Mouse (Mus musculus) hindbrain, embryonic 14.5 days (tissue): ENCODE data around the gene Ccl28. TPM values are rescaled to one million over a fixed set of nuclear protein-coding genes. Genes with fewer than 3 reads are reported as not detected.
"Not testable (repeated sequence)": the region's sequence is repeated elsewhere in the genome, so short reads cannot be mapped to it uniquely, and the experiment has no call there.

Experiments used
- ATAC-seq: fragments of 200-750 bp; cut with Nextera tagmentation; 2 replicates; pipeline ENCODE4 v1.8.0; 2017; ENCODE audit warnings: moderate number of reproducible peaks, mild to moderate bottlenecking, moderate TSS enrichment, moderate library complexity; ENCODE audit not compliant: low FRiP score
- DNase-seq: peaks from one replicate; pipeline ENCODE4 v3.0.0-alpha.2; 2015; ENCODE audit warnings: low spot score
- H3K27ac ChIP-seq: fragments of 300-500 bp; sonication (generic); 2 replicates; pipeline ENCODE4 v1.5.1; 2014; ENCODE audit warnings: mild to moderate bottlenecking, moderate library complexity
- H3K27me3 ChIP-seq: fragments of 300-500 bp; sonication (generic); 2 replicates; pipeline ENCODE4 v1.6.1; 2014; ENCODE audit warnings: mild to moderate bottlenecking, low read length, mixed read lengths; ENCODE audit not compliant: control insufficient read depth, insufficient read depth
- H3K36me3 ChIP-seq: fragments of 300-500 bp; sonication (generic); replicated peaks from 2 replicates; pipeline ENCODE4 v1.6.1; 2014; ENCODE audit not compliant: control insufficient read depth, insufficient read depth
- H3K4me1 ChIP-seq: fragments of 300-500 bp; sonication (generic); replicated peaks from 2 replicates; pipeline ENCODE4 v1.6.1; 2014; ENCODE audit warnings: antibody characterized with exemption, low read length, mixed read lengths; ENCODE audit not compliant: control insufficient read depth, insufficient read depth
- H3K4me2 ChIP-seq: fragments of 300-500 bp; sonication (generic); replicated peaks from 2 replicates; pipeline ENCODE4 v1.6.1; 2014; ENCODE audit warnings: mild to moderate bottlenecking, moderate library complexity
- H3K4me3 ChIP-seq: fragments of 300-500 bp; sonication (generic); replicated peaks from 2 replicates; pipeline ENCODE4 v1.5.1; 2014; ENCODE audit warnings: mild to moderate bottlenecking, low read length
- H3K9ac ChIP-seq: fragments of 300-500 bp; sonication (generic); 2 replicates; pipeline ENCODE4 v1.6.1; 2014
- H3K9me3 ChIP-seq: fragments of 300-500 bp; sonication (generic); 2 replicates; pipeline ENCODE4 v1.6.1; 2016; ENCODE audit warnings: low read length; ENCODE audit not compliant: control insufficient read depth
- WGBS: fragments of 180-500 bp; shearing (Covaris S2); extraction: QIAGEN DNeasy Blood & Tissue Kit; methylation state at CpG from one replicate; pipeline ENCODE4 v1.1.7; 2014; 5-methylcytosine and 5-hydroxymethylcytosine counted together
- polyA plus RNA-seq: library from polyadenylated mRNA; unstranded; fragments of >200 nt; fragmentation: Nextera tagmentation; extraction: Ambion mirVana; gene quantifications from 2 replicates; pipeline ENCODE4 v1.2.1, GENCODE M21; 2014

Gene Ccl28
- polyA plus RNA-seq: 0.40 and 0.53 TPM in 2 replicates

GRCm38 (mm10) chr13:119623634-119624033 lies at the start of gene Ccl28:
Gene Ccl28 (plus strand): TSS chr13:119623819.
- ATAC-seq: no peak
- Histone ChIP-seq H3K4me2 (no peak within 1 kb of the TSS), H3K4me1 (no peaks in the 10 kb centered on the region), H3K4me3 (no peak within 1 kb of the TSS), H3K9ac (no peak within 1 kb of the TSS), H3K27ac (no peak within 1 kb of the TSS), H3K27me3 (no peaks in the 10 kb centered on the region), H3K36me3 (no peaks in the 10 kb centered on the region), H3K9me3 (no peaks in the 10 kb centered on the region)
- 86% methylated on average over 6 of the region's 6 CpGs for WGBS
- no peak for DNase-seq

- not testable (repeated sequence) for H3K27ac ChIP-seq, H3K4me1 ChIP-seq, H3K36me3 ChIP-seq, H3K27me3 ChIP-seq, H3K4me2 ChIP-seq, H3K4me3 ChIP-seq, H3K9ac ChIP-seq
- ATAC-seq (peak; percentile 91), DNase-seq (peak; percentile 58)
- WGBS: 69% methylated on average over 14 of the region's 16 CpGs
- peaks cover 21% of the 10 kb centered on the region for H3K9me3 ChIP-seq
Measured at GRCm38 (mm10) chr13:119596321-119597211, 27.1 kb upstream of the Ccl28 start.

- H3K36me3 ChIP-seq, H3K4me2 ChIP-seq, H3K27ac ChIP-seq, H3K4me3 ChIP-seq, H3K9ac ChIP-seq, H3K27me3 ChIP-seq, H3K4me1 ChIP-seq, ATAC-seq: not testable (repeated sequence)
- peaks cover 24% of the 10 kb centered on the region for H3K9me3 ChIP-seq
- peak; percentile 45 for DNase-seq
Measured at GRCm38 (mm10) chr13:119598466-119598865, 25.2 kb upstream of the Ccl28 start.

DNA sequence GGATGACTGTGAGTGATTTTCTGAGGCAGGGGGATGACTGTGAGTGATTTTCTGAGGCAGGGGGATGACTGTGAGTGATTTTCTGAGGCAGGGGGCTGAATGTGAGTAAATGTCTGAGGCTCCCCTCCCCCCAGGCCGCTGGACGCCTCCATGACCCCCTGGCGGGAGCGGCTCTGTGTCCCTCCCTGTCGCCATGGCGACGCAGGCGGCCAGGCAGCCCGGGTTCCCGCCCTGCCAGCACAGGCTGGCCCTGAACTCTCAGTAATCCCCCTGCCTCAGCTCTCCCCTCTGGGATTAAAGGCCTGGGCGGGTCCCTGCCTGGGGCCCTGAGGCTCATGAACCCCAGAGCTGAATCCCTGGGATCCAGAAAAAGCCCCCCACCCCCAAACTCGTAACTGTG lies 24.6 kb upstream of the Ccl28 start:
- ATAC-seq, H3K27ac ChIP-seq, DNase-seq, H3K4me3 ChIP-seq, H3K36me3 ChIP-seq, H3K27me3 ChIP-seq, H3K4me2 ChIP-seq, H3K4me1 ChIP-seq, H3K9ac ChIP-seq: not testable (repeated sequence)
- peaks cover 27% of the 10 kb centered on the region for H3K9me3 ChIP-seq
- WGBS: 75% methylated on average over 11 of the region's 12 CpGs

DNA sequence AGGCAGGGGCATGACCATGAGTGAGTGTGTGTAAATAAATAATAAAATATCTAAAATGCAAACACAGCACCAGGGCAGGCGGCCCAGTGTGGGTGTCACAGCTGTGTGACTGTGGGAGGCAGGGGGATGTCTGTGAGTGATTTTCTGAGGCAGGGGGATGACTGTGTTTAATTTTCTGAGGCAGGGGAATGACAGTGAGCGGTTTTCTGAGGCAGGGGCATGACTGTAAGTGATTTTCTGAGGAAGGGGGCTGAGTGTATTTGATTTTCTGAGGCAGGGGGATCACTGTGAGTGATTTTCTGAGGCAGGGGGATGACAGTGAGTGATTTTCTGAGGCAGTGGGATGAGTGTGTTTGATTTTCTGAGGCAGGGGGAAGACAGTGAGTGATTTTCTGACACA lies 24.1 kb upstream of the Ccl28 start:
- not testable (repeated sequence) for H3K27me3 ChIP-seq, ATAC-seq, H3K27ac ChIP-seq, H3K4me1 ChIP-seq, H3K9ac ChIP-seq, H3K36me3 ChIP-seq, H3K4me2 ChIP-seq, DNase-seq, H3K4me3 ChIP-seq
- WGBS: 78% methylated on average over 2 of the region's 2 CpGs
- H3K9me3 ChIP-seq: peaks cover 28% of the 10 kb centered on the region

DNA sequence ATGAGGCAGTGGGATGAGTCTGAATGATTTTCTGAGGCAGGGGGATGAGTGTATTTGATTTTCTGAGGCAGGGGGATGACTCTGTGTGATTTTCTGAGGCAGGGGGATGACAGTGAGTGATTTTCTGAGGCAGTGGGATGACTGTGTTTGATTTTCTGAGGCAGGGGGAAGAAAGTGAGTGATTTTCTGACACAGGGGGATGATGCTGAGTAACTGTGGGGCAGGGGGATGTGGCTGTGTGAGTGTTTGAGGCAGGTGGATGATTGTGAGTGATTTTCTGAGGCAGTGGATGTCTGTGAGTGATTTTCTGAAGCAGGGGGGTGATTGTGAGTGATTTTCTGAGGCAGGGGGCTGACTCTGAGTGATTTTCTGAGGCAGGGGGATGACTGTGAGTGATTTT lies 23.5 kb upstream of the Ccl28 start:
- not testable (repeated sequence) for H3K4me2 ChIP-seq, H3K4me3 ChIP-seq, H3K27me3 ChIP-seq, H3K9ac ChIP-seq, H3K36me3 ChIP-seq, H3K27ac ChIP-seq, H3K4me1 ChIP-seq
- DNase-seq (peak; percentile 74), ATAC-seq (peak; percentile 54; the same call in 1 of the 2 replicates)
- peaks cover 28% of the 10 kb centered on the region for H3K9me3 ChIP-seq

DNA sequence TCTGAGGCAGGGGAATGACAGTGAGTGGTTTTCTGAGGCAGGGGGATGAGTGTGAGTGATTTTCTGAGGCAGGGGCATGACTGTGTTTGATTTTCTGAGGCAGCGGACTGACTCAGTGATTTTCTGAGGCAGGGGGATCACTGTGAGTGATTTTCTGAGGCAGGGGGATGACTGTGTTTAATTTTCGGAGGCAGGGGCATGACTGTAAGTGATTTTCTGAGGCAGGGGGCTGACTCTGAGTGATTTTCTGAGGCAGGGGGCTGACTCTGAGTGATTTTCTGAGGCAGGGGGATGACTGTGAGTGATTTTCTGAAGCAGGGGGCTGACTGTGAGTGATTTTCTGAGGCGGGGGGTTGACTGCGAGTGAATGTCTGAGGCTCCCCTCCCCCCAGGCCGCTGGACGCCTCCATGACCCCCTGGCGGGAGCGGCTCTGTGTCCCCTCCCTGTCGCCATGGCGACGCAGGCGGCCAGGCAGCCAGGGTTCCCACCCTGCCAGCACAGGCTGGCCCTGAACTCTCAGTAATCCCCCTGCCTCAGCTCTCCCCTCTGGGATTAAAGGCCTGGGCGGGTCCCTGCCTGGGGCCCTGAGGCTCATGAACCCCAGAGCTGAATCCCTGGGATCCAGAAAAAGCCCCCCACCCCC lies 20.8 kb upstream of the Ccl28 start:
- WGBS: 45% methylated on average over 12 of the region's 13 CpGs
- not testable (repeated sequence) for H3K4me3 ChIP-seq, H3K27ac ChIP-seq, H3K36me3 ChIP-seq, H3K4me2 ChIP-seq, H3K4me1 ChIP-seq, H3K9ac ChIP-seq, DNase-seq, H3K27me3 ChIP-seq, ATAC-seq
- peaks cover 13% of the 10 kb centered on the region for H3K9me3 ChIP-seq

GRCm38 (mm10) chr13:119603890-119604289 lies 19.7 kb upstream of the Ccl28 start:
- H3K36me3 ChIP-seq, H3K9ac ChIP-seq, DNase-seq, H3K4me2 ChIP-seq, H3K4me1 ChIP-seq, H3K27me3 ChIP-seq, H3K4me3 ChIP-seq, H3K27ac ChIP-seq, H3K9me3 ChIP-seq: not testable (repeated sequence)
- 0 out of 2 replicates have a peak, but pooled peaks have one; percentile 21 for ATAC-seq
- 94% methylated on average over 6 of the region's 8 CpGs for WGBS

- not testable (repeated sequence) for H3K27ac ChIP-seq
Measured at GRCm38 (mm10) chr13:119604322-119604721, 19.3 kb upstream of the Ccl28 start.

More at GRCm38 (mm10) chr13:119604322-119604721, 19.3 kb upstream of the Ccl28 start:
- H3K4me2 ChIP-seq, H3K4me3 ChIP-seq, H3K9ac ChIP-seq, H3K4me1 ChIP-seq, DNase-seq, H3K9me3 ChIP-seq, H3K27me3 ChIP-seq, H3K36me3 ChIP-seq: not testable (repeated sequence)
- ATAC-seq: peak; percentile 11; the same call in 1 of the 2 replicates
- 95% methylated on average over 7 of the region's 9 CpGs for WGBS
